Mouse (Mus musculus) heart, adult 2 months (tissue): ENCODE results near the gene Hecw1. TPM values are rescaled to one million over a fixed set of nuclear protein-coding genes. Genes with fewer than 3 reads are reported as not detected.

Experiments
- DNase-seq, 2 experiments: peaks; one replicate each; pipeline ENCODE4 v3.0.0; 2021
- H3K27ac ChIP-seq: fragments of 200-600 bp; 2 replicates; pipeline ENCODE4 v1.8.1; 2022
- H3K27me3 ChIP-seq: fragments of 200-500 bp; 2 replicates; pipeline ENCODE4 v1.6.1; 2012; ENCODE audit warnings: mild to moderate bottlenecking, low read length, inconsistent platforms, mixed read lengths; ENCODE audit not compliant: control insufficient read depth, insufficient read depth
- H3K36me3 ChIP-seq: fragments of 200-500 bp; 2 replicates; pipeline ENCODE4 v1.6.1; 2012; ENCODE audit warnings: low read length, inconsistent platforms; ENCODE audit not compliant: control insufficient read depth, insufficient read depth
- H3K4me1 ChIP-seq: fragments of 200-500 bp; 2 replicates; pipeline ENCODE4 v1.6.1; 2011; ENCODE audit warnings: low read length; ENCODE audit not compliant: control insufficient read depth, insufficient read depth
- H3K4me3 ChIP-seq: fragments of 200-600 bp; 2 replicates; pipeline ENCODE4 v1.8.1; 2022
- H3K79me2 ChIP-seq: fragments of 200-500 bp; replicated peaks from 2 replicates; pipeline ENCODE4 v1.6.1; 2012; ENCODE audit warnings: mild to moderate bottlenecking, inconsistent platforms, low read length, moderate library complexity, mixed read lengths; ENCODE audit not compliant: control insufficient read depth, insufficient read depth
- H3K9ac ChIP-seq: fragments of 200-500 bp; 2 replicates; pipeline ENCODE4 v1.6.1; 2012; ENCODE audit warnings: low read depth, mild to moderate bottlenecking, control low read depth, inconsistent platforms, low read length, mixed read lengths
- CTCF ChIP-seq: fragments of 200-600 bp; IDR thresholded peaks from 2 replicates; pipeline ENCODE4 v1.8.1; 2022; ENCODE audit warnings: antibody characterized with exemption, mild to moderate bottlenecking, moderate library complexity
- EP300 ChIP-seq: fragments of 200-500 bp; IDR thresholded peaks from 2 replicates; pipeline ENCODE4 v1.6.1; 2011; ENCODE audit warnings: low read depth, low read length, control low read depth; ENCODE audit not compliant: insufficient read depth
- POLR2A ChIP-seq: fragments of 200-500 bp; IDR thresholded peaks from 2 replicates; pipeline ENCODE4 v1.6.1; 2011; ENCODE audit warnings: mild to moderate bottlenecking, low read depth, low read length, control low read depth; ENCODE audit not compliant: insufficient read depth
- WGBS: fragments of 180-500 bp; shearing (Covaris S2); methylation state at CpG from one replicate; pipeline ENCODE4 v1.1.7; 2018; 5-methylcytosine and 5-hydroxymethylcytosine counted together
- intact Hi-C: fragments of 180-260 bp; cut with DNase I; formaldehyde crosslinking; loops from one replicate; pipeline ENCODE4 v1.15.1; 2025
- polyA plus RNA-seq: library from polyadenylated mRNA; depleted of rRNA; stranded (reverse); fragments of >200 nt; gene quantifications from 2 replicates; pipeline ENCODE4 v1.2.3, GENCODE M21; 2012
- total RNA-seq, 2 experiments: library from RNA; stranded (reverse); gene quantifications; 2 replicates each; pipeline ENCODE4 v1.2.3; 2021

Hecw1 gene
- total and polyA plus RNA-seq, 3 experiments = 0.04 to 0.73 (median 0.05) TPM

DNA sequence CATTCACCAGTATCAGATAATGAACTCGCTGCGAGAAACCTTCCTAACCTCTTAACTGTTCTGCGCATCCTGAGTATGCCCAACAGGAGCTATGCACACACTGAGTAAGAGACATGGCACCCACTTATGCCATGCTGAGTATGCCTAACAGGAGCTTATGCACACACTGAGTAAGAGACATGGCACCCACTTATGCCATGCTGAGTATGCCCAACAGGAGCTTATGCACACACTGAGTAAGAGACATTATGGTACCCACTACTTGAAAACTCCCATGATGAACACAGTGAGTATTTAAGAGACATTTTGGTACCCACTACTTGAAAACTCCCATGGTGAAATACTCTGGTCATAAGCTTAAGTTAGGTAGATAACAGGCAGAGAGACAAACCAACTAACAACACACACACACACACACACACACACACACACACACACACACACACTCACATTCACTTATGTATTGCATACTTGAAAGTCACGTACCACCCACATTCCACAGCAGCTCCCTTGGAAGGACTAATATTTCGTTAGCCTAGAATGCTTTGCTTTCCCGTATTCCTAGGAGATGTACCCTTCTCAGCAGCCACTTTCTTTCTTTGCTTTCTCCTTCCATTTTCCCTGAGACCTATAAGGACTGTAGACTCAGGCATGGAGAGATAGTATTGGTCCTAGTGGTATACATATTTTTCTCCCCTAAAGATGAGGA, 94.0 kb downstream of the Hecw1 start:
- WGBS = 86% methylated on average over 6 of the region's 6 CpGs
- no peak overlapping the region for H3K4me3 ChIP-seq

DNA sequence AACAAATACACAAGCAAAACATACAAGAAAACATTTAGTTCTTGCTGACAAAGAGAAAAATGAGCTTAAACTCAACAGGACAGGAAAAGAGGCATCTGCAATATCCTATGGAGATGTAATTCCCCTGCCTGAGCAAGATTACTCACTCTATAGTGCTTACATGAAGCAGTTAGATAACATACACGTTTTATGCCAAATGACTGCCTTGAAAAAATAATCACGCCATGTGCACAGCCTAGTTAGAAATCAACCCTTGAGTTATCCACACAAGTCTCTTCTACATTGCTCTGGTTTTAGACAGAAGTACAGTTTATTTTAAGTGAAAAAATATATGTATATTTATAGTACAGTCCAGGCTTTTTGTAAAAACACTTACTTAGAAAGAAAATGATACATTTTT, 98.2 kb downstream of the Hecw1 start:
- Histone ChIP-seq H3K4me3 (no peak overlapping the region), H3K79me2 (no peaks in the 10 kb centered on the region), H3K27me3 (no peaks in the 10 kb centered on the region), H3K36me3 (no peaks in the 10 kb centered on the region), H3K4me1 (no peaks in the 10 kb centered on the region), H3K27ac (no peak overlapping the region), H3K9ac (no peak overlapping the region)
- 39% methylated on average over 2 of the region's 2 CpGs for WGBS
- DNase-seq = no peak
- TF ChIP-seq CTCF (no peak), EP300 (no peak), POLR2A (no peak)
- intact Hi-C loops = no loop called here

More for the DNA sequence above, 94.0 kb downstream of the Hecw1 start:
- no peak for DNase-seq
- no peak overlapping the region for H3K9ac ChIP-seq
- intact Hi-C loops = no loop called here
- H3K27me3 ChIP-seq = no peaks in the 10 kb centered on the region
- no peak overlapping the region for H3K27ac ChIP-seq
- no peaks in the 10 kb centered on the region for H3K4me1 ChIP-seq
- TF ChIP-seq EP300 (no peak), CTCF (no peak), POLR2A (no peak)
- no peaks in the 10 kb centered on the region for H3K79me2 ChIP-seq
- H3K36me3 ChIP-seq = no peaks in the 10 kb centered on the region

- intact Hi-C loops = no loop called here
- Histone ChIP-seq H3K9ac (no peak overlapping the region), H3K4me3 (no peak overlapping the region), H3K4me1 (no peaks in the 10 kb centered on the region), H3K79me2 (no peaks in the 10 kb centered on the region), H3K36me3 (no peaks in the 10 kb centered on the region), H3K27ac (no peak overlapping the region), H3K27me3 (no peaks in the 10 kb centered on the region)
- 82% methylated on average over 1 of the region's 1 CpGs for WGBS
- DNase-seq = no peak
- TF ChIP-seq POLR2A (no peak), EP300 (no peak), CTCF (no peak)
Observed at GRCm38 (mm10) chr13:14413405-14413804, 109.6 kb downstream of the Hecw1 start.

DNA sequence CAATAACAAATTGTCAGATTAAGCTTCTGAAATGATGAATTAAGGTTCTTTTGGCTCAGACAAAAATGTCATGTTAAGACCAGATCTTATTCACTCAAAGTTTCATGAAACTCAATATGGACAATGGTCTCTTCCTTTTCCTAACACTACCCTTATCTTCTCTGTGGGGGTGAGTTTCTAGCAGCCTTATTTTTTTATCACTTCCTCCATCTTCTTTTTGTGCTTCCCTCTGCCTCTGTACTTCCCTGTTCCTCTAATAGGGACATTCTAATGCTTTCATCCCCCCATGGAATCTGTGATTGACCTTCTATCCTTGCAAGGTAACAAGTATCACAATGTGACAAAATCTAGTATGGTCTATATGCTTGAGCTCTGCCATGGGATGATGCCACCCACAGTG, 148.6 kb downstream of the Hecw1 start:
- intact Hi-C loops = no loop called here
- Histone ChIP-seq H3K4me1 (no peaks in the 10 kb centered on the region), H3K36me3 (no peaks in the 10 kb centered on the region), H3K79me2 (no peaks in the 10 kb centered on the region), H3K27ac (no peak overlapping the region), H3K9ac (no peak overlapping the region), H3K4me3 (no peak overlapping the region), H3K27me3 (no peaks in the 10 kb centered on the region)
- DNase-seq = no peak
- TF ChIP-seq CTCF (no peak), POLR2A (no peak), EP300 (no peak)

GRCm38 (mm10) chr13:14365546-14365945, 157.5 kb downstream of the Hecw1 start:
- Histone ChIP-seq H3K9ac (no peak overlapping the region), H3K27me3 (no peaks in the 10 kb centered on the region), H3K27ac (no peak overlapping the region), H3K4me1 (no peaks in the 10 kb centered on the region), H3K36me3 (no peaks in the 10 kb centered on the region), H3K4me3 (no peak overlapping the region), H3K79me2 (no peaks in the 10 kb centered on the region)
- no peak for DNase-seq
- TF ChIP-seq EP300 = no peak
- TF ChIP-seq POLR2A = no peak
- no peak for TF ChIP-seq CTCF
- intact Hi-C loops = no loop called here
- 71% methylated on average over 3 of the region's 3 CpGs for WGBS

- Histone ChIP-seq H3K27ac (no peak overlapping the region), H3K27me3 (no peaks in the 10 kb centered on the region), H3K79me2 (no peaks in the 10 kb centered on the region), H3K4me1 (no peaks in the 10 kb centered on the region), H3K4me3 (no peak overlapping the region), H3K9ac (no peak overlapping the region), H3K36me3 (no peaks in the 10 kb centered on the region)
- WGBS = 82% methylated on average over 1 of the region's 1 CpGs
- TF ChIP-seq EP300 (no peak), CTCF (no peak), POLR2A (no peak)
- no peak for DNase-seq
- intact Hi-C loops = no loop called here
Observed at GRCm38 (mm10) chr13:14327252-14327651, 195.8 kb downstream of the Hecw1 start.
